Mouse (Mus musculus) ES-Bruce4 (cell line): Measurements from ENCODE around the gene Pmpca.

Source experiments
- CTCF ChIP-seq: IDR thresholded peaks from one replicate; pipeline ENCODE4 v1.8.1; 2011; ENCODE audit warnings: low read depth, low read length
- EP300 ChIP-seq: IDR thresholded peaks from 2 replicates; pipeline ENCODE4 v1.6.1; 2011; ENCODE audit warnings: low read depth, low read length; ENCODE audit not compliant: insufficient read depth

GRCm38 (mm10) chr2:26400296-26400695 is 11.2 kb downstream of the Pmpca start:
- no peak for TF ChIP-seq EP300
- TF ChIP-seq CTCF = no peak
